Mouse (Mus musculus) liver, embryonic 13.5 days (tissue): ENCODE data around the gene Exd1. TPM values are rescaled to one million over a fixed set of nuclear protein-coding genes. Genes with fewer than 3 reads are reported as not detected.
"Not testable (repeated sequence)": the region's sequence is repeated elsewhere in the genome, so short reads cannot be mapped to it uniquely, and the experiment has no call there.

Experiments used
- ATAC-seq: fragments of 200-750 bp; cut with Nextera tagmentation; 2 replicates; pipeline ENCODE4 v1.8.0; 2017; ENCODE audit warnings: low read depth, mild to moderate bottlenecking, moderate number of reproducible peaks, moderate library complexity
- DNase-seq: peaks from one replicate; pipeline ENCODE4 v3.0.0; 2022
- H3K27ac ChIP-seq: fragments of 300-500 bp; sonication (generic); 2 replicates; pipeline ENCODE4 v1.5.1; 2015; ENCODE audit warnings: moderate library complexity, mild to moderate bottlenecking, inconsistent platforms
- H3K27me3 ChIP-seq: fragments of 300-500 bp; sonication (generic); 2 replicates; pipeline ENCODE4 v1.6.1; 2015; ENCODE audit warnings: mild to moderate bottlenecking, inconsistent platforms
- H3K36me3 ChIP-seq: fragments of 300-500 bp; sonication (generic); 2 replicates; pipeline ENCODE4 v1.6.1; 2015; ENCODE audit warnings: mild to moderate bottlenecking, inconsistent platforms
- H3K4me1 ChIP-seq: fragments of 300-500 bp; sonication (generic); replicated peaks from 2 replicates; pipeline ENCODE4 v1.6.1; 2015; ENCODE audit warnings: inconsistent platforms
- H3K4me2 ChIP-seq: fragments of 300-500 bp; sonication (generic); 2 replicates; pipeline ENCODE4 v1.6.1; 2015; ENCODE audit warnings: inconsistent platforms, mild to moderate bottlenecking, moderate library complexity
- H3K4me3 ChIP-seq: fragments of 300-500 bp; sonication (generic); replicated peaks from 2 replicates; pipeline ENCODE4 v1.5.1; 2015; ENCODE audit warnings: mild to moderate bottlenecking, inconsistent platforms
- H3K9ac ChIP-seq: fragments of 300-500 bp; sonication (generic); 2 replicates; pipeline ENCODE4 v1.6.1; 2015; ENCODE audit warnings: mild to moderate bottlenecking, inconsistent platforms
- H3K9me3 ChIP-seq: fragments of 300-500 bp; sonication (generic); replicated peaks from 2 replicates; pipeline ENCODE4 v1.6.1; 2016; ENCODE audit warnings: inconsistent platforms
- WGBS: fragments of 180-500 bp; shearing (Covaris S2); methylation state at CpG from one replicate; pipeline ENCODE4 v1.1.7; 2015; ENCODE audit not compliant: insufficient replicate concordance; 5-methylcytosine and 5-hydroxymethylcytosine counted together
- polyA plus RNA-seq: library from polyadenylated mRNA; unstranded; fragments of >200 nt; fragmentation: Nextera tagmentation; extraction: Ambion mirVana; gene quantifications from 2 replicates; pipeline ENCODE4 v1.2.1, GENCODE M21; 2015

Gene Exd1
- polyA plus RNA-seq, 1 experiment from 2014 or later, result 0.38 TPM

DNA sequence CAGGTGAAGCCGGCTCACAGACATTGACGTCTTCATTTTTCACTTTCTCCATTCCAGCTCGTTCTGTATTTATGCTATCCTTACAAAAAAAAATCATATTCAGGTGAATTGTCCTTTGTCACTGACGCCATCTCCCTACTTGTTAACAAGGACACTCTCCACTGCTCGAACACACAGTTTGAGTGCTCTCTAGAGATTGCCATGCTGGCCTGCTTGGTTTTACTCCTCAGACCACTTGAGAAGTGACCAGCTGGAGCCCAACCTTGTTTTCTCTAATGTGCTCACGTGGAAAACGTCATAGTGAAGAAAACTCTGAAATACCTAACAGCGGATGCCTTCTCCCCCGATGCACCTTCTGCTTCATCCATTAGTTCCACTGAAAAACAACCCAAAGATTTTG is 8.6 kb downstream of the Exd1 start:
- no peak for ATAC-seq
- H3K9me3 ChIP-seq, result no peaks in the 10 kb centered on the region
- H3K4me2 ChIP-seq, result no peak overlapping the region
- H3K9ac ChIP-seq, result no peak overlapping the region
- H3K4me3 ChIP-seq, result no peak overlapping the region
- no peaks in the 10 kb centered on the region for H3K4me1 ChIP-seq
- H3K27ac ChIP-seq, result no peak overlapping the region
- no peaks in the 10 kb centered on the region for H3K27me3 ChIP-seq
- no peak for DNase-seq
- H3K36me3 ChIP-seq, result no peaks in the 10 kb centered on the region
- WGBS, result 71% methylated on average over 9 of the region's 9 CpGs

DNA sequence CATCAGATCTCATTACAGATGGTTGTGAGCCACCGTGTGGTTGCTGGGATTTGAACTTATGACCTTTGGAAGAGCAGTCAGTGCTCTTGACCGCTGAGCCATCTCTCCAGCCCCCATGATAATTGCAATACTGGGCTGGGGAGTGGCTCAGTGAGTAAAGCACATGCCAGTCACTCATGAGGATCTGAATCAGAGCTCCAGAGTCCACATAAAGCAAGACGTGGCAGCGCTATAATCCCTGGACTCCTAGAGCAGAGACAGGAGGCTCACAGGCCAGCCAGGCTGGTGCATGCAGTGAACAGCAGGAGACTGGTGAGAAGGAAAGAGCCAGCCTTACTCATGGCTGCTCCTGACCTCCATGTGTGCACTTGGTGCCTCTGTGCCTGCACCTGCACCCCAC is 22.0 kb downstream of the Exd1 start:
- H3K27ac ChIP-seq, result no peak overlapping the region
- DNase-seq, result no peak
- no peak overlapping the region for H3K4me2 ChIP-seq
- H3K9ac ChIP-seq, result no peak overlapping the region
- WGBS, result 67% methylated on average over 4 of the region's 4 CpGs
- ATAC-seq, result no peak
- no peak overlapping the region for H3K4me3 ChIP-seq
- H3K36me3 ChIP-seq, result no peaks in the 10 kb centered on the region
- no peaks in the 10 kb centered on the region for H3K9me3 ChIP-seq
- no peaks in the 10 kb centered on the region for H3K4me1 ChIP-seq
- no peaks in the 10 kb centered on the region for H3K27me3 ChIP-seq

DNA sequence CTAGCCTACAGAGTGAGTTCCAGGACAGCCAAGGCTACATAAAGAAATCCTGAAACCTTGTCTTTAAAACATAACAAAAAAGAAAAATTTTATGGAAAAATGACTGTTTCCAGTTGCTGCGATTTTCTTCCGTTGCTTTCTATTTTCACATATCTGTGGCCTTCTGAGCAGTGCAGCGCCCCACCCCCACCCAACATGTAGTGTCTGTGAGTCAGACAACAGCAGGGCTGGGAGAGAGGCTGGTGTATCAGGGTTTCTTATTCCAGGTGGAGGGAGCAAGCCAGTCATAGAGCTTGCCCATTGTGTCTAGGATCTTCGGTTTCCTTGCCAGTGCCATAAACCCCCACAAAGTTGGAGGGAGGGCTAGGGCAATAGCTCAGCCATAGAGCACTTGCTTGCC is 23.6 kb downstream of the Exd1 start:
- ATAC-seq, result no peak

DNA sequence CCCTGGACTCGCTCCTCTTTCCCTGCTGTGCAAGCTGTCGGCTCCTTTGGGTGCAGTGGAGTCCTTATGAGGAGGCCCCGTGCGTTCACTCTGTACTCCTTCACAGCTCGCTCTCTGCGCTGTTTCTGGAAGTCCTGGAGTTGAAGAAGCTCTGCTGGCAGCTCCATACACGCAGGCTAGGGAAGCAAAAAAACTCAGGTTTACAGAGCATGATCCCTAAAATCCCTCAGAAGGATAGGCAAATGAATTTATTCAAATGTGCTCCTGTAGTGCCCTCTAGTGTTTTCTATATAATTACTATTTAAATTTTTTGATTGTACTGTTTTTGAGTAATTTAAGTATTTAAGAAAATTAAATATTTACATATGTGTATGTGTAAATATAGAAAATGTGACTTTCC is 26.9 kb downstream of the Exd1 start:
- no peak for DNase-seq
- Histone ChIP-seq H3K9ac (no peak overlapping the region), H3K27me3 (no peaks in the 10 kb centered on the region), H3K27ac (no peak overlapping the region), H3K4me1 (no peaks in the 10 kb centered on the region), H3K4me2 (no peak overlapping the region), H3K9me3 (no peaks in the 10 kb centered on the region), H3K4me3 (no peak overlapping the region), H3K36me3 (no peaks in the 10 kb centered on the region)
- WGBS, result 68% methylated on average over 7 of the region's 7 CpGs
- ATAC-seq, result no peak

More for the DNA sequence above, 23.6 kb downstream of the Exd1 start:
- Histone ChIP-seq H3K4me1 (no peaks in the 10 kb centered on the region), H3K36me3 (no peaks in the 10 kb centered on the region), H3K27me3 (no peaks in the 10 kb centered on the region), H3K9ac (no peak overlapping the region), H3K4me2 (no peak overlapping the region), H3K27ac (no peak overlapping the region), H3K4me3 (no peak overlapping the region), H3K9me3 (no peaks in the 10 kb centered on the region)
- no peak for DNase-seq
- WGBS, result 61% methylated on average over 4 of the region's 4 CpGs

DNA sequence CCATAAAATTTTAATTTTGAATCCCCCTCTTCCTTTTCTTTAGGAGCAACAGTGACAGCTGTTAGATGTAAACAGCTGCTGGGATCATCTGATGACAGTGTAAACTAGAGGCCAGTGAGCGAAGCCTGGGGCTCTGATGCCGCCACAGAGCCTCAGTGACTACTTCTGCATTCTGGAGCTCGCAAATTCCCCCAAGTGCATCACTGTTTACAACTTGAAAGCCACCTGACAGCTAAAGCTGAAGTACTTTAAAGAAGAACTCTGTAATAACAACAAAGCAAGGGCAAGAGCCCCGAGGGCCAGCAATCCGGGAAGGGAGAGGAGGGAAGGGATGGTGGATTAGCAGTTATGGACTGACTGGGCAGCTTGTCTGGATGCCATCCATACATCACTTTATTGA is 30.6 kb downstream of the Exd1 start:
- WGBS, result 52% methylated on average over 5 of the region's 5 CpGs
- no peak overlapping the region for H3K4me3 ChIP-seq
- DNase-seq (no peak), ATAC-seq (no peak)
- no peaks in the 10 kb centered on the region for H3K4me1 ChIP-seq
- no peaks in the 10 kb centered on the region for H3K27me3 ChIP-seq
- H3K9me3 ChIP-seq, result no peaks in the 10 kb centered on the region
- H3K4me2 ChIP-seq, result no peak overlapping the region
- H3K9ac ChIP-seq, result no peak overlapping the region
- H3K36me3 ChIP-seq, result no peaks in the 10 kb centered on the region
- no peak overlapping the region for H3K27ac ChIP-seq

DNA sequence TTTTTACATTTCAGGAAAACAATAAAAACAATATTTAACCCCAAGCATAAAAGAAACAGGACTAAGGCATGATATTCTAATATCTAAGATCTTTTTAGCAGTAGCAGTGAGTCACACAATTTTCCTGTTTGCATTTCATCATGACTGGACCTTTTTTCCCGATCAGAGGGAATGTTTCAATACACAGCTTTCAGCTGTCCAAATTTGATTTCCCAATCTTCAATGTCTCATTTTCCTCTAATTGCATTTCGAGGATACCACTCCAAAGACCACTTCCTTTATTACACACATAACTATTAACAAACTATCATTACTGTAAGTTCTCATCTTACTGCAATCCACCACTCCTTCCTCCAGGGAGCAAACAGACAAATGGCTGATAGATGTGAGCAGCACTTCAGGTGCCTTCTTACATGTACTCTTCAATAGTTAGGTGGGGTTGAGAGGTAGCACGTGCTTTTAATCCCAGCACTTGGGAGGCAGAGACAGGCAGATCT is 33.4 kb downstream of the Exd1 start:
- no peak overlapping the region for H3K4me2 ChIP-seq

DNA sequence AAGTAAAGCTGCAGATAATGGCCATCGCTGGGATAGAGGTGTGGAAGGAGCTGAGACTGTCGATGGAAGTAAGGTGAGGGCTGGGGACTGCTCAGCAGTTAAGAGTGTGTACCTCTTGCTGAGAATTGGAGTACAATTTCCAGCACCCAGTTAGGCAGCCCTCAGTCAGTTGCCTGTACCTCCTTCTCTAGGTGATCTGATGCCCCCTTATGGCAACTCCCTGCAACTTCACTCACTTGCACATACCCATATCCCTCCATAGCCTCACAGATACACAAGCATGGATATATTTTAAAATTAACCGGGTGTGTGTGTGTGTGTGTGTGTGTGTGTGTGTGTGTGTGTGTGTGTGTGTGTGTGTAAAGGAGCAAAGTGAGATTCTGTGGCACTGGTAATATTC is 35.1 kb downstream of the Exd1 start:
- H3K36me3 ChIP-seq, result no peaks in the 10 kb centered on the region
- no peak overlapping the region for H3K4me3 ChIP-seq
- H3K27ac ChIP-seq, result no peak overlapping the region
- no peaks in the 10 kb centered on the region for H3K27me3 ChIP-seq
- no peak overlapping the region for H3K9ac ChIP-seq
- WGBS, result 55% methylated on average over 3 of the region's 3 CpGs
- peak; percentile 20 for DNase-seq
- no peaks in the 10 kb centered on the region for H3K4me1 ChIP-seq
- no peak overlapping the region for H3K4me2 ChIP-seq
- ATAC-seq, result no peak
- no peaks in the 10 kb centered on the region for H3K9me3 ChIP-seq

More for the DNA sequence above, 33.4 kb downstream of the Exd1 start:
- ATAC-seq (no peak), DNase-seq (no peak)
- H3K27ac ChIP-seq, result no peak overlapping the region
- H3K4me1 ChIP-seq, result no peaks in the 10 kb centered on the region
- H3K36me3 ChIP-seq, result no peaks in the 10 kb centered on the region
- no peaks in the 10 kb centered on the region for H3K9me3 ChIP-seq
- H3K9ac ChIP-seq, result no peak overlapping the region
- no peaks in the 10 kb centered on the region for H3K27me3 ChIP-seq
- H3K4me3 ChIP-seq, result no peak overlapping the region
- WGBS, result 58% methylated on average over 3 of the region's 3 CpGs

DNA sequence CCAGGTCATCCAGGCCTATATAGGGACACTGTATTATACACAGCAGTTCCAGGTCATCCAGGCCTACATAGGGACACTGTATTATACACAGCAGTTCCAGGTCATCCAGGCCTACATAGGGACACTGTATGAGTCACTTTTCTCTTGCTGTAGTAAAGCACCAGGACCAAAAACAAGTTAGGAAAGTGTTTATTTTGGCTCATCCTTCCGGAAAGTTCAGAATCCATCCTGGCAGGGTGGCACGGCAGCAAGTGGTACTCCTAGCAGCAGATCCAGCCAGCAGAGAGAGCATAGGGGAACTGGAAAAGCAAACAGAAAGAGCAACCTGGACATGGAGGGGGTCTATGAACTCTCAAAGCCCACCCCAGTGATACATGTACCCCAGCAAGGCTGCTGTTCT is 36.6 kb downstream of the Exd1 start:
- Histone ChIP-seq H3K27ac (no peak overlapping the region), H3K9me3 (no peaks in the 10 kb centered on the region), H3K27me3 (no peaks in the 10 kb centered on the region), H3K9ac (no peak overlapping the region), H3K4me1 (no peaks in the 10 kb centered on the region), H3K4me2 (no peak overlapping the region), H3K4me3 (no peak overlapping the region), H3K36me3 (no peaks in the 10 kb centered on the region)
- no peak for DNase-seq
- WGBS, result 74% methylated on average over 2 of the region's 2 CpGs
- no peak for ATAC-seq

DNA sequence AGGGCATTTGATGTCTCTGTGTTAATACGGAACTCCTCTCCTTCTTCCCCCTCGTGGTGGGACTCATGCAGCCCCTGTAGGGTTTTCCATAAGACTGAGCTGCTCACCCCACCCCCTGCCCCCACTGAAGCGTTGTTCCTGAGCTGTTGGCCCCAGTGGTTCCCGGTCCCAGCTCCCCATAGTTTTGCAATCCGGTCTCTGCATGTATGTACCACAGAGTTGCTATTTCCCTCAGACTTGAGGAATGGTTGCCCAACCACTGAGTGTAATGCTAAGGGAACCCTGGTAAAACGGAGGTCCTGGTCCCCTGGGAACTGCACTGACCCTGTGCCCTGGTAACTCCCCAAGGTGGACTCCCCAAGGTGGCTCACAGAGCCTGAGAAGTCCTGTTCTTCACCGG is 38.9 kb downstream of the Exd1 start:
- H3K4me3 ChIP-seq, ATAC-seq, H3K9me3 ChIP-seq, H3K4me1 ChIP-seq, H3K27me3 ChIP-seq, DNase-seq, H3K9ac ChIP-seq, H3K27ac ChIP-seq, H3K4me2 ChIP-seq, H3K36me3 ChIP-seq: not testable (repeated sequence)
- 53% methylated on average over 7 of the region's 7 CpGs for WGBS

DNA sequence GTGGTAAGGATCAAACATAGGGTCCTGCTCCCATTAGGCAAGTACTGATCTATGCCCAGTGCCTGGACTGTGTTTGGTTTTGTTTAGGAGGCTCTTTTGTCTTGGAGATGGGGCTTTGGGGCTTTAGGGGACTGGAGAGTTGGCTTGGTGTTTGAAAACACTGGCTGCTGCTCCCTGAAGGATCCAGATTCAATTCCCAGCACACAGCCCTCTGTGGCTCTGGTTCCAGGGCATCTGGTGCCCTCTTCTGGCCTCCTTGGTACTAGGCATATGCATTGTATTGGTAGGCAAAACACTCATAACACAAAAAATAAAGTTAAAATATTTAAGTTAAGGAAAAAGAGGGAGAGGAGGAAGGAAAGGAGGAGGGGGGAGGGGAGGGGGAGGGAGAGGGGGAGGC is 40.3 kb downstream of the Exd1 start:
- Histone ChIP-seq H3K4me2 (no peak overlapping the region), H3K4me1 (no peaks in the 10 kb centered on the region), H3K36me3 (no peaks in the 10 kb centered on the region), H3K27ac (no peak overlapping the region), H3K27me3 (no peaks in the 10 kb centered on the region), H3K9me3 (no peaks in the 10 kb centered on the region), H3K4me3 (no peak overlapping the region), H3K9ac (no peak overlapping the region)
- DNase-seq, result no peak
- no peak for ATAC-seq

DNA sequence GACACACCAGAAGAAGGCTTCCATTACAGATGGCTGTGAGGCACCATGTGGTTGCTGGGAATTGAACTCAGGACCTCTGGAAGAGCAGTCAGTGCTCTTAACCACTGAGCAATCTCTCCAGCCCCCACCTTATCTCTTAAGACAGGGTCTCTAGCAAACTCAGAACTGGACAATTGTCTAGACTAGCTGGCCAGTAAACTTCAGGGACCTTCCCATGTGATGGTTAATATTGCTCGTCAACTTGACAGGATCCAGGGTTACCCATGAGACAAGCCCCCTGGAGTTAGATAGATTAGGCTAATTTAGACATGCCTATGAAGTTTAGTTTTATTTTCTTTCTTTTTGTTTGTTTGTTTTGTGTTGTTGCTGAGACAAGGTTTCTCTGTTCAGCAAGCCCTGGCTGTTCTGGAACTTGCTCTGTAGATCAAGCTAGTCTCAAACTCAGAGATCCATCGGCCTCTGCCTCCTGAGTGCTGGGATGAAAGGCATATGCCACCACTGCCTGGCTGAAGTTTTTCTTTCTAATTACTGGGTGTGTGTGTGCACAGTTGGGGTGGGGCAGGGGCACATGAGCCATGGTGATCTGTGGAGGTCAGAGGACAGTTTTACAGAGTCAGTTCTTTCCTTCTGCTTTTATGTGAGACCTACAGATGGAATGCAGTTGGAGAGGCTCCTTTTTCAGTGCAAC is 46.3 kb downstream of the Exd1 start:
- H3K9ac ChIP-seq, result no peak overlapping the region
- H3K4me2 ChIP-seq, result no peak overlapping the region
- WGBS, result 69% methylated on average over 2 of the region's 2 CpGs
- H3K36me3 ChIP-seq, result no peaks in the 10 kb centered on the region
- DNase-seq, result no peak
- no peaks in the 10 kb centered on the region for H3K27me3 ChIP-seq
- no peak overlapping the region for H3K27ac ChIP-seq
- no peaks in the 10 kb centered on the region for H3K4me1 ChIP-seq
- H3K9me3 ChIP-seq, result no peaks in the 10 kb centered on the region
- H3K4me3 ChIP-seq, result no peak overlapping the region
- no peak for ATAC-seq

DNA sequence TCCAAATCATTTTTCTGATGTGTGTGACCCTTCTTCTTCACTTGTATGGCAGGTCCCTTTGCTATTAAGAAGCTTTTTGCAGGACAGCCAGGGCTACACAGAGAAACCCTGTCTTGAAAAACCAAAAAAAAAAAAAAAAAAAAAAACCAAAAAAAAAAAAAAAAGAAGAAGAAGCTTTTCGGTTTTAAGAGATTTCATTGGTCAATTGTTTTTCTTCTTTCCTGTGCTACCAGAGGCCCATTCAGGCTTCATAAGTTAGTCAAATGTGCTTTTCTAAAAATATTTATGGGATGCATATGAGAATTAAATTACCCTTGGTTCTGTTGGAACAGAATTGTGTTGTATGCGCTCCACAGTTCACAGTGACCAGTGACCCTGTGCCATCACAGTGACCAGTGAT is 48.6 kb downstream of the Exd1 start:
- WGBS, result 62% methylated on average over 2 of the region's 2 CpGs
- no peak overlapping the region for H3K27ac ChIP-seq
- H3K4me2 ChIP-seq, result no peak overlapping the region
- DNase-seq, result no peak
- no peak for ATAC-seq
- no peaks in the 10 kb centered on the region for H3K9me3 ChIP-seq
- no peaks in the 10 kb centered on the region for H3K27me3 ChIP-seq
- no peak overlapping the region for H3K4me3 ChIP-seq
- H3K4me1 ChIP-seq, result no peaks in the 10 kb centered on the region
- H3K9ac ChIP-seq, result no peak overlapping the region
- no peaks in the 10 kb centered on the region for H3K36me3 ChIP-seq
